Mouse (Mus musculus): ENCODE results near the gene Mgat4b. TPM values are rescaled to one million over a fixed set of nuclear protein-coding genes. Genes with fewer than 3 reads are reported as not detected.

Mgat4b gene
- polyA plus RNA-seq, 1 experiment, result 47.4 TPM

DNA sequence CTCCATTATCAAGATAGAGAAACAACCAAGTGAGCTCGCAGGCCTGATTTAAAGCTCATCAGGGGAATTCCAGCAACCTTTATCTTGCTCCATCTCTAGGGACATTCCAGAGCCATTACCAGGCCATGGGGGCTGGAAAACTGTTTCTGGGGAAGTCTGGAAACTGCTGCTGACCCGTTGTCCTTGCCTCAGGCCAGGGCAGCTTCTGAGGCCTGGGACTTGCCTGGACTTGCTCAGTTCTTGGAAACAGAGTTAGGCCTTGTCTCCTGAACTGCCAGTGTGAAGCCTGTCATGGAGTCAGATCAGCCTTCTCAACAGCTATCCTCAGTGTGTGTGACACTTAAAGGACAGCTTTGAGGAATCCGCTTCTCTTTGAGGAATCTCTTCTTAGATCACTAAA is 41.5 kb downstream of the Mgat4b start:
- DNase-seq (ENCODE audit: low spot score), result no peak

DNA sequence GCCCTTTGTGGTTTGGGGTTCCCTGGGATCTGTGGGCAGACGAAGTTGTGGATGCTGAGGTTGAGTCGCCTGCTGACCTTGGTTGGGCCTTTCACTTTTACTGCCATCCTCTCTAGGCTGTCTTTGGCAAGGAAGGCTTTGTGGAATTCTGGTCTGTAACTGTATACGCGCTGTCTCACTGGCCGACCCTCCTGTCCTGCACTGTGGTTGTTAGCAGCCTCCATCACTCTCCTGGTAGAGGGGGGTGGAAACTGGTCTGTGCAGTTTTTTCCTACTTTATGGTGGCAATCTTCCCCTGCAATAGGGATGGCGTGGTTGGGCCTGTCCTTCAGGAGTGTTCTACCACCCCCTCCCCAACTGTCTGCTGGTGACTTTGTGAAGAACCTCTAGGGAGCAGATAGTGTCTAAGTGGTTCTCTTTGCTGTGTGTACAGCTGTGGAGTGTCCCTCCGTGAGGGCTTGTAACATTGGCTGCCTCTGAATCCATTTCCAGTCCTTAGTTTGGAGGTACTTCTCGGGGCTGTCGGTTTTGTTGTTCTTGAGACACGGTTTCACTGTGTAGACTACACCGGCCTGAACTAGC is 42.1 kb downstream of the Mgat4b start:
- DNase-seq (ENCODE audit: low spot score), result no peak

DNA sequence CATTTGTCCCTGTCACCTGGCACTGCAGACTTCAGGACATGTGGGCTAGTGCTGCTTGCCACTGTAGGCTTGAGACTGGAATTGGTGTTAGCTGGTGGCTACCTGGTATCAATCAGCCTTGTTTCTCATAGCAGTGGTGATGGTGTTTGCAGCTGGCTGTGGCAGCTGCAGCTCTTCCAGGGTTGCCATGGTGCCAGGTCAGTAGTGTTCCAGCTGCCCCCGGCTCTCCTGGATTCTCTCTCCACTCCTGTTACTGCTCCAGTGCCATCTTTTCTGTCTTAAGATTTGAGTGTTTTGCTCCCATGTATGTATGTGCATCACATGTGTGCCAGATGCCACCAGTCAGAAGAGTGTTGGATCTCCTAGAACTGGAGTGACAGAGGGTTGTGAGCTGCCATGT is 42.7 kb downstream of the Mgat4b start:
- DNase-seq (ENCODE audit: low spot score), result no peak

- DNase-seq (ENCODE audit: low spot score), result no peak
Observed at GRCm38 (mm10) chr11:50254010-50254580, 43.4 kb downstream of the Mgat4b start.

GRCm38 (mm10) chr11:50256615-50257014 is 45.9 kb downstream of the Mgat4b start:
- DNase-seq (ENCODE audit: low spot score), result no peak

DNA sequence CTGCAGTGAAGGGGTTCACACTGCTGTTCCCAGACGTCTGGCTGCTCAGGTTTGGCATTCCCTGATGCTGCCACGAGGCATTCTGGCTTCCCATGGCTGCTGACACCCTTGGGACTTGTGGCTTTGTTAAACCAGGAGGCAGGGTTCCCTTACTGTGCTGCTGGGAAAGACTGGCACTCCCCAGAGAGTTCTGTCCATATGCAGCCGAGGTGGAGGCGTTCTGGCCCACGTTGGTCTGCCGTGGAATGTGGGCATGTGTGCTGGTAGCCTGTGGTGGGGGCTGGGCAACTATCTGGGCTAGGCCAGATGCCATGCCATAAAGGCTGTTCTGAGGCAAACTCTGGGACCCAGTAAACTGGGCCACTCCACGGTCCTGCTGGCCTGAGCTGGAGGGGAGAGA is 47.6 kb downstream of the Mgat4b start:
- no peak for DNase-seq (ENCODE audit: low spot score)

GRCm38 (mm10) chr11:50262020-50262419 is 51.3 kb downstream of the Mgat4b start:
- DNase-seq (ENCODE audit: low spot score), result no peak

GRCm38 (mm10) chr11:50263198-50263597 is 52.5 kb downstream of the Mgat4b start:
- no peak for DNase-seq (ENCODE audit: low spot score)

- no peak for DNase-seq (ENCODE audit: low spot score)
Observed at GRCm38 (mm10) chr11:50265931-50266330, 55.2 kb downstream of the Mgat4b start.

DNA sequence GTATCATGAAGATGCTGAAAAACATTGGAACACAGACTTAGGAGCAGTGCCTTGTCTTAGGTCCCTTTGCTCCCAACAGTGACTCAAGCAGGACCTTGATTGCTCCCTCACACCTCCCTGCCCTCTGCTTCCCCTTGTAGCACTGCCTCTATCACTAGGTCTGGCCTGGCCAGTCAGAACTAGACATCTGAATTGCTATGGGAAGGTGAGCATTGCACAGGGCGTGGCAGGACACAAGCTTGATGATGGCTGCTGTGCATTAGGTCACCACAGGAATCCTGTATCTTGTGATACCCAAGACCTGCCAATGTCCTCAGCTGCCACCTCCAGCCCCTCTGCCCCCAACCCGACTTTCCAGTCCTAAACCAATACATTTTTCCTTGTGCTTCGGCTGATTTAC is 56.3 kb downstream of the Mgat4b start:
- no peak for DNase-seq (ENCODE audit: low spot score)

- DNase-seq (ENCODE audit: low spot score), result no peak
Observed at GRCm38 (mm10) chr11:50269163-50269562, 58.5 kb downstream of the Mgat4b start.

GRCm38 (mm10) chr11:50269885-50270284 is 59.2 kb downstream of the Mgat4b start:
- no peak for DNase-seq (ENCODE audit: low spot score)

DNA sequence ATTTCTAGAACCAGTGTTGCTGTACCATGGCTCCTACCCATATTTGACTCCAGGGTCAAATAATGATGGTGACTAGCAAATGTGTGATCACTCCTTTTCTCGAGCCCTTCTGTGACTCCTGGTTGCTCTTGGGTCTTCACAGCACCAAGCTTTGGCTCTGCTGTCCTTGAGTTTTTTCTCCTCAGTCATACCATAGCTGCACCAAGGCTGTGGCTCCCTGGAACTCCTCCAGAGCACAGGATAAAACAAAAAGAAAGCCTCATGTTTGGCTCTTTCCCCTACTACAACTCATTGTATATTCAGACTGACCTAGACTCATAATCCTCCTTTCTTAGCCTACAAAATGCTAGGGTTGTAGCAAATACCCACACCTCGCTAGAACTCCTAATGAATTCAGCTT is 62.1 kb downstream of the Mgat4b start:
- no peak for DNase-seq (ENCODE audit: low spot score)

DNA sequence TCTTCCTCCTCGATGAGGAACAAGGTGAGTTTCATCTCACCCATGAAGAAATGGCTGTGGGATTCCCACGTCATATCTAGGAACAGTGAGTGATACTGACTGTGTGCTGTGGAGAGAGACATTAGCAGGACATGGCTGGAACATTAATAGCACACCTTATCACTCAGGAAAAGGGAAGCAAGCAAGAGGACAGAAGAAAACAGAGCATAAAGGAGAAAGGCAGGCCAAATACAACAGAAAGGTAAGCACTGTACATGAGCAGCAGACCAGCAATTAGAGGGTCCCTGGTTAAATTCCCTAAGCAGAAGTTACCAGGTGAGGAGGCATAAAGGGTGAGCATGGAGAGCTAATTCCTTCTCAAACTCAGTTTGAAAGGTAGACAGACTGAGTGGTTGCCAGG is 64.4 kb downstream of the Mgat4b start:
- peak; percentile 9 for DNase-seq (ENCODE audit: low spot score)

DNA sequence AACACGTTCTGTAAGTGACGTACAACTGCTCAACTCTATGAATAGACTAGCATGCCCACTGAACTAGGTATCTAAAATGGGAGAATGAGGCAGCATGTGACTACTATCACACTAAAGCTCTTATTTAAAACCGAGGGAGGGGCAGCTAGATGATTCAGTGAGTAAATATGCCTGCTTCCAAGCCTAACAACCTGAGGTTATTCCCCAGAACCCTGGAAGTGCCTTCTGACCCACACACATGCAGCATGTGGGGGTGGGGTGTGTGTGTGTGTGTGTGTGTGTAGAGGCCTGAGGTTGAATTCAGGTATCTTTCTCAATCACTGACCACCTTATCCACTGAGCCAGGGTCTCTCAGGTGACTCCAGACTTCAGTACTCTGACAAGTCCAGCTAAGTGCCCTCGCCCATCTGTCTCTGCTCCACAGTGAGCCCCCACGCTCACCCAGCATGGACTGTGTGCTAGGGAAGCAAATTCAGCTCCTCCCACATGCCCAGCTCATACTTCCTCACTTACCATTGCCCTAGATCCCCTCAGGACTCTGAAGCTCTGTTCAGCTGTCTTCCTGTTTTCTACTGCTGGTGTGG is 65.0 kb downstream of the Mgat4b start:
- peak; percentile 21 for DNase-seq (ENCODE audit: low spot score)

- DNase-seq (ENCODE audit: low spot score), result peak; percentile 10
Observed at GRCm38 (mm10) chr11:50277025-50277424, 66.3 kb downstream of the Mgat4b start.

- DNase-seq (ENCODE audit: low spot score), result peak; percentile 16
Observed at GRCm38 (mm10) chr11:50277706-50278105, 67.0 kb downstream of the Mgat4b start.

DNA sequence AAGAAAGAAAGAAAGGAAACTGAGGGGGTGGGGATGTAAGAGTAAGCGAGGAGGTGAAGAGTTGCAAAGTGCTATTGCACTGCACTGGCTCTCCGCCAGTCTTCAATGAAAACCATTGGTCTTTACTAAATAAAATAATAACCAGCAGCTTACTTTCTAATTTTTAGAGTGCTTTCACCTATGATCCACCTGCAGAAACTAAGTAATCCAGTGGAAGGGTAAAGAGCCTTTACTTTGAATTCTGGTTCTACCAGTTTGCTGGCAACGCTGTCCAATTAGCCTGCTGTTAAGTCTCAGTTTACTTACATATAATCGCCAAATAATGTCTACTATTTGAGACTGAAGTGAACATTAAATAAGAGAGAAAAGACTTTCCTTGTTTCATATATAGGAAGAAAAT is 68.3 kb downstream of the Mgat4b start:
- DNase-seq (ENCODE audit: low spot score), result peak; percentile 1

DNA sequence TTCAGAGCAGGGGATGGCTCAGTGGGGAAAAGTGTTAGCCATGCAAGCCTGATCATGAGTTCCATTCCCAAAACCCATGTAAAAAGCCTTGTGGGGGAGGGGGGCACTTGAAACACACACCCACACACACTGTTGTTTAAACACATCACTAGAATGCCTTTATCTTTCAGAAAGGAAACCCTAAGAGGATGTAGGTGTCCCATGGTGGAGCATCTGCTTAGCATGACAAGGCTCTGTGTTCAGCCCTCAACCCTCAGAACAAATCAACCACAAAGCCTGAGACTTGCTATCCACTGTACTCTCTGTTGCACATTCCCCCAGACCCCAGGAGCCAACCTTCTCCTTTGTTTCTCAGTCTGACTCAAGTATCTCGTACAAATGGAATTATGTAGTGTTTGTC is 69.4 kb downstream of the Mgat4b start:
- peak; percentile 12 for DNase-seq (ENCODE audit: low spot score)

Measured in urinary bladder, adult 2 months (tissue).